In genomic region chr12:108001652-108002340, GRCm38 (mm10) we compare ENCODE assay signal across 9 mouse cellular contexts. TPM values are rescaled to one million over a fixed set of nuclear protein-coding genes. Genes with fewer than 3 reads are reported as not detected.
DNase-seq lines count a peak whose midpoint lies in the region; ATAC-seq and TF ChIP-seq lines count a peak whose summit lies in the region.
"Had no signal": no experiment of that assay in that cellular context is flagged by ENCODE, and none has a peak within 500 bp of the region (broad histone marks: within the 10 kb centered on the region; RNA-seq: fewer than 3 reads in every experiment).

No protein-coding gene starts in this region.

- peak overlapping the region; percentile 97 for H3K9ac ChIP-seq in embryonic facial prominence, embryonic 14.5 days (ENCODE audit: low read depth, low read length)
- peak overlapping the region; percentile 94 for H3K9ac ChIP-seq in limb, embryonic 13.5 days

- H3K4me3 ChIP-seq in left cerebral cortex, adult 2 months: peak overlapping the region; percentile 52
- H3K4me3 ChIP-seq in embryonic facial prominence, embryonic 14.5 days (ENCODE audit: low read depth, low read length): peak overlapping the region; percentile 79
- peak overlapping the region; percentile 87 for H3K4me3 ChIP-seq in limb, embryonic 13.5 days

- no peaks in the 10 kb centered on the region for H3K36me3 ChIP-seq in embryonic facial prominence, embryonic 14.5 days (ENCODE audit: control insufficient read depth, insufficient read depth, low read length)
- H3K36me3 ChIP-seq in limb, embryonic 13.5 days: no peaks in the 10 kb centered on the region

- H3K4me2 ChIP-seq in embryonic facial prominence, embryonic 14.5 days (ENCODE audit: low read depth, low read length): peak overlapping the region; percentile 78
- H3K4me2 ChIP-seq in limb, embryonic 13.5 days (replicated peaks): peak overlapping the region; percentile 95

- peak overlapping the region; percentile 84 for H3K27ac ChIP-seq in left cerebral cortex, adult 2 months
- peak overlapping the region; percentile 98 for H3K27ac ChIP-seq in embryonic facial prominence, embryonic 14.5 days (replicated peaks; ENCODE audit: low read depth, low read length)
- H3K27ac ChIP-seq in limb, embryonic 13.5 days: peak overlapping the region; percentile 22; the same call in 1 of the 2 replicates
- H3K27ac ChIP-seq: macrophage had no signal

- 2% methylated on average over 37 of the region's 37 CpGs for WGBS in embryonic facial prominence, embryonic 14.5 days
- WGBS in limb, embryonic 13.5 days: 2% methylated on average over 37 of the region's 37 CpGs

- no peak for TF ChIP-seq CTCF in left cerebral cortex, adult 2 months (IDR thresholded peaks at IDR 0.05)

- intact Hi-C loops in left cerebral cortex, adult 2 months (cut with DNase I): loop anchor here (5.0 kb wide), 2 partner anchors 1524 to 1624 kb away; no protein-coding TSS in a partner anchor
- intact Hi-C loops in left cerebral cortex, postnatal 36 days (cut with DNase I): loop anchor here (5.0 kb wide), 2 partner anchors 121 to 1699 kb away; no protein-coding TSS in a partner anchor

- H3K27me3 ChIP-seq in embryonic facial prominence, embryonic 14.5 days (replicated peaks; ENCODE audit: control insufficient read depth, insufficient read depth, low read length): peaks cover 3% of the 10 kb centered on the region; the same call in 1 of the 2 replicates
- H3K27me3 ChIP-seq in limb, embryonic 13.5 days: peaks cover 54% of the 10 kb centered on the region

- DNase-seq in left cerebral cortex, adult 2 months (ENCODE audit: extremely low spot score in 1 of 2, low spot score in 2 of 2): no peak
- DNase-seq in left cerebral cortex, adult 11 months (ENCODE audit: low spot score): no peak
- peak; percentile 54 for DNase-seq in embryonic facial prominence, embryonic 14.5 days (ENCODE audit: low spot score)
- DNase-seq in thymus, adult 18-20 months: peak; percentile 56 to 67
- no peak for DNase-seq in left cerebral cortex, postnatal 36 days (ENCODE audit: low spot score in 2 of 2)
- DNase-seq in ovary, postnatal 14 days (ENCODE audit: low spot score): no peak
- DNase-seq in right cerebral cortex, postnatal 4 days: no peak

- H3K4me1 ChIP-seq in embryonic facial prominence, embryonic 14.5 days (ENCODE audit: control insufficient read depth, insufficient read depth, low read length): peaks cover 14% of the 10 kb centered on the region; the same call in 1 of the 2 replicates
- H3K4me1 ChIP-seq in limb, embryonic 13.5 days: peaks cover 50% of the 10 kb centered on the region

- ATAC-seq in embryonic facial prominence, embryonic 14.5 days (ENCODE audit: low read depth): no peak
- ATAC-seq in limb, embryonic 13.5 days (ENCODE audit: low FRiP score, low read depth): no peak

- no peaks in the 10 kb centered on the region for H3K9me3 ChIP-seq in embryonic facial prominence, embryonic 14.5 days (ENCODE audit: control insufficient read depth, low read length)
- H3K9me3 ChIP-seq in limb, embryonic 13.5 days: no peaks in the 10 kb centered on the region

RNA-seq across cellular contexts. Expression of gene Bcl11b, which starts 1.6 kb away (rescaled TPM):
- total RNA-seq in left cerebral cortex, adult 2 months (2021): 10 to 100 TPM; 57.8 to 69.0 TPM
- polyA plus RNA-seq in embryonic facial prominence, embryonic 14.5 days (2014; fragmentation: Nextera tagmentation; extraction: Ambion mirVana): 16.5 and 20.7 TPM in 2 replicates
- 12.6 and 14.1 TPM in 2 replicates for polyA plus RNA-seq in limb, embryonic 13.5 days (2015; fragmentation: Nextera tagmentation; extraction: Ambion mirVana)
- total RNA-seq in left cerebral cortex, postnatal 36 days (2021): 10 to 100 TPM; 56.6 to 74.4 TPM
- polyA plus RNA-seq: macrophage had no signal

Comparison
In these comparisons a context has a peak if more than half of its experiments do, and no peak if none do; other contexts are left out.
1. DNase-seq: peak in embryonic facial prominence, embryonic 14.5 days (single experiment) and thymus, adult 18-20 months (2 of 2); none in left cerebral cortex, adult 2 months (0 of 2), left cerebral cortex, adult 11 months (single experiment), left cerebral cortex, postnatal 36 days (0 of 2), ovary, postnatal 14 days (single experiment) and right cerebral cortex, postnatal 4 days (single experiment).
2. H3K27ac ChIP-seq: peak in every context shown above with its lines; median percentile 98 in embryonic facial prominence, embryonic 14.5 days; 84 in left cerebral cortex, adult 2 months; 22 in limb, embryonic 13.5 days.
3. Peak in every context shown above with its lines, with median percentiles within 50 percentile points of each other: H3K4me3 ChIP-seq.